Mouse (Mus musculus) CH12.LX (cell line): ENCODE data around the gene Pex14. TPM values are rescaled to one million over a fixed set of nuclear protein-coding genes. Genes with fewer than 3 reads are reported as not detected.

Source experiments
- DNase-seq: peaks from one replicate; pipeline ENCODE4 v3.0.0-alpha.2; 2013; ENCODE audit errors: extremely low read depth
- H3K27ac ChIP-seq: 2 replicates; pipeline ENCODE4 v1.5.1; 2012; ENCODE audit warnings: low read depth, mild to moderate bottlenecking, control low read depth, moderate library complexity; ENCODE audit not compliant: insufficient read depth
- H3K27me3 ChIP-seq: replicated peaks from 2 replicates; pipeline ENCODE3; 2012; ENCODE audit warnings: inconsistent platforms
- H3K36me3 ChIP-seq, 2 experiments: replicated peaks in 1 of 2; 2 replicates each; pipeline versions ENCODE3 to v1.6.1; 2012; ENCODE audit warnings: inconsistent platforms in 1 of 2, low read length in 1 of 2, mild to moderate bottlenecking in 1 of 2, mixed read lengths in 1 of 2, moderate library complexity in 1 of 2; ENCODE audit not compliant: control insufficient read depth in 1 of 2, insufficient read depth in 1 of 2
- H3K4me1 ChIP-seq, 2 experiments: 2 replicates each; pipeline ENCODE4 v1.6.1; 2012; ENCODE audit warnings: inconsistent platforms in 1 of 2, moderate library complexity in 1 of 2; ENCODE audit not compliant: insufficient read depth in 2 of 2, control insufficient read depth in 1 of 2
- H3K4me2 ChIP-seq: 2 replicates; pipeline ENCODE4 v1.6.1; 2012; ENCODE audit warnings: low read depth, mild to moderate bottlenecking, control low read depth; ENCODE audit not compliant: poor library complexity, insufficient read depth, severe bottlenecking
- H3K4me3 ChIP-seq, 3 experiments: fragments of 150-350 bp in 1 of 3; sonication (generic) in 1 of 3; replicated peaks in 1 of 3; 2 replicates each; pipeline versions ENCODE3 to v1.5.1; 2011 to 2012; ENCODE audit warnings: low read depth in 2 of 3, low read length in 2 of 3, mild to moderate bottlenecking in 2 of 3, moderate library complexity in 2 of 3, control low read depth in 1 of 3, improper control_type of control experiment in 1 of 3, inconsistent platforms in 1 of 3, mixed read lengths in 1 of 3; ENCODE audit not compliant: poor library complexity in 1 of 3
- H3K79me2 ChIP-seq: replicated peaks from 2 replicates; pipeline ENCODE4 v1.6.1; 2012; ENCODE audit warnings: mild to moderate bottlenecking, moderate library complexity; ENCODE audit not compliant: control insufficient read depth, poor library complexity, insufficient read depth, severe bottlenecking; ENCODE audit errors: extremely low read depth
- H3K9ac ChIP-seq: 2 replicates; pipeline ENCODE4 v1.6.1; 2012; ENCODE audit warnings: low read depth, mild to moderate bottlenecking, control low read depth, moderate library complexity; ENCODE audit not compliant: insufficient read depth
- H3K9me3 ChIP-seq: replicated peaks from 2 replicates; pipeline ENCODE3; 2012; ENCODE audit warnings: low read length, inconsistent platforms, mixed read lengths
- BHLHE40 ChIP-seq: IDR thresholded peaks from 2 replicates; pipeline ENCODE4 v1.6.1; 2011; ENCODE audit warnings: mild to moderate bottlenecking, low read depth, low read length, improper control_type of control experiment
- CHD2 ChIP-seq: IDR thresholded peaks from 2 replicates; pipeline ENCODE4 v1.6.1; 2011; ENCODE audit warnings: low read length, improper control_type of control experiment
- E2F4 ChIP-seq: IDR thresholded peaks from 2 replicates; pipeline ENCODE4 v1.6.1; 2011; ENCODE audit warnings: low read depth, low read length, improper control_type of control experiment; ENCODE audit not compliant: insufficient replicate concordance
- GABPA ChIP-seq: IDR thresholded peaks from 2 replicates; pipeline ENCODE4 v1.6.1; 2012; ENCODE audit warnings: low read depth, low read length, improper control_type of control experiment, inconsistent platforms; ENCODE audit not compliant: insufficient replicate concordance
- HCFC1 ChIP-seq: IDR thresholded peaks from 2 replicates; pipeline ENCODE4 v1.6.1; 2012; ENCODE audit warnings: low read depth, mild to moderate bottlenecking, inconsistent platforms, low read length, improper control_type of control experiment
- JUN ChIP-seq: IDR thresholded peaks from 2 replicates; pipeline ENCODE4 v1.6.1; 2011; ENCODE audit warnings: low read depth, mild to moderate bottlenecking, low read length, improper control_type of control experiment, moderate library complexity; ENCODE audit not compliant: insufficient read depth
- JUND ChIP-seq: conservative IDR thresholded peaks from 2 replicates; pipeline ENCODE4 v1.6.1; 2011; ENCODE audit warnings: low read depth, low read length, improper control_type of control experiment
- MAFK ChIP-seq: IDR thresholded peaks from 2 replicates; pipeline ENCODE4 v1.6.1; 2011; ENCODE audit warnings: low read length, improper control_type of control experiment; ENCODE audit not compliant: insufficient replicate concordance
- MAZ ChIP-seq: IDR thresholded peaks from 2 replicates; pipeline ENCODE4 v1.6.1; 2012; ENCODE audit warnings: low read depth, mild to moderate bottlenecking, inconsistent platforms, low read length, improper control_type of control experiment, moderate library complexity
- MXI1 ChIP-seq: IDR thresholded peaks from 2 replicates; pipeline ENCODE4 v1.6.1; 2011; ENCODE audit warnings: mild to moderate bottlenecking, low read depth, low read length, improper control_type of control experiment
- NELFE ChIP-seq: IDR thresholded peaks from 2 replicates; pipeline ENCODE4 v1.6.1; 2011; ENCODE audit warnings: low read depth, low read length, improper control_type of control experiment
- PAX5 ChIP-seq: IDR thresholded peaks from 2 replicates; pipeline ENCODE4 v1.6.1; 2012; ENCODE audit warnings: low read length, inconsistent platforms, mixed read lengths
- POLR2A ChIP-seq: IDR thresholded peaks from 2 replicates; pipeline ENCODE4 v1.6.1; 2011; ENCODE audit warnings: low read depth, mild to moderate bottlenecking, improper control_type of control experiment, low read length
- SIN3A ChIP-seq: IDR thresholded peaks from 2 replicates; pipeline ENCODE4 v1.6.1; 2012; ENCODE audit warnings: low read length, improper control_type of control experiment, inconsistent platforms
- TCF12 ChIP-seq: IDR thresholded peaks from 2 replicates; pipeline ENCODE4 v1.6.1; 2014; ENCODE audit warnings: low read depth, mild to moderate bottlenecking, inconsistent platforms, low read length, improper control_type of control experiment
- USF1 ChIP-seq: IDR thresholded peaks from 2 replicates; pipeline ENCODE4 v1.6.1; 2014; ENCODE audit warnings: low read depth, mild to moderate bottlenecking, inconsistent platforms, low read length, improper control_type of control experiment
- ZKSCAN1 ChIP-seq: IDR thresholded peaks from 2 replicates; pipeline ENCODE4 v1.6.1; 2012; ENCODE audit warnings: low read depth, inconsistent platforms, low read length, improper control_type of control experiment, borderline replicate concordance
- ZNF384 ChIP-seq: IDR thresholded peaks from 2 replicates; pipeline ENCODE4 v1.6.1; 2012; ENCODE audit warnings: low read depth, low read length, improper control_type of control experiment, inconsistent platforms
- dilution Hi-C: fragments of 300-500 bp; cut with MboI; formaldehyde crosslinking; loops from 2 replicates; pipeline ENCODE4 v1.14.3; 2020; ENCODE audit warnings: low sequenced_read_pairs; ENCODE audit not compliant: extremely low pct_unique_long_range_greater_than_20kb, extremely low pct_ligation_motif_present
- in situ Hi-C: fragments of 300-500 bp; cut with MboI; formaldehyde crosslinking; loops from 3 replicates; pipeline ENCODE4 v1.14.3; 2019; ENCODE audit warnings: low sequenced_read_pairs, low pct_ligation_motif_present, low pct_unique_long_range_greater_than_20kb, mixed read lengths
- polyA plus RNA-seq: library from polyadenylated mRNA; unstranded; fragments of >175 nt; gene quantifications from 2 replicates; pipeline ENCODE4 v1.2.1, GENCODE M21; 2012; ENCODE audit warnings: low read depth; ENCODE audit not compliant: insufficient read length
- total RNA-seq, 2 experiments: library from RNA; depleted of rRNA; stranded (reverse); fragments of 300-350 nt in 1 of 2; fragments of >200 nt in 1 of 2; gene quantifications; 2 replicates each; pipeline ENCODE4 v1.2.3; 2012 to 2014

Pex14 gene
- total and polyA plus RNA-seq, 3 experiments = 48.5 to 67.7 (median 63.6) TPM

- TF ChIP-seq ZNF384 = no peak
- no peak for TF ChIP-seq PAX5
- in situ Hi-C loops = no loop called here
- peaks cover 56 to 99% of the 10 kb centered on the region in 2 experiments for H3K36me3 ChIP-seq
Observed at GRCm38 (mm10) chr4:148962096-148962495, 137.6 kb downstream of the Pex14 start.

GRCm38 (mm10) chr4:148961081-148961480 is 138.6 kb downstream of the Pex14 start:
- Histone ChIP-seq H3K4me1 (no peaks in the 10 kb centered on the region), H3K79me2 (no peaks in the 10 kb centered on the region), H3K9ac (no peak overlapping the region), H3K4me3 (no peak overlapping the region), H3K4me2 (no peak overlapping the region), H3K27me3 (no peaks in the 10 kb centered on the region), H3K27ac (no peak overlapping the region), H3K9me3 (no peaks in the 10 kb centered on the region), H3K36me3 (peaks cover 48 to 99% of the 10 kb centered on the region in 2 experiments)
- TF ChIP-seq USF1 = no peak
- TF ChIP-seq BHLHE40 = no peak
- no peak for TF ChIP-seq SIN3A
- TF ChIP-seq MXI1 = no peak
- no peak for TF ChIP-seq CHD2
- TF ChIP-seq POLR2A = no peak
- TF ChIP-seq JUN = no peak
- no peak for TF ChIP-seq MAFK
- TF ChIP-seq GABPA = no peak
- TF ChIP-seq NELFE = no peak
- TF ChIP-seq HCFC1 = no peak
- no peak for TF ChIP-seq ZKSCAN1
- TF ChIP-seq TCF12 = no peak
- no peak for TF ChIP-seq JUND
- no peak for TF ChIP-seq ZNF384
- no peak for TF ChIP-seq MAZ
- no peak for TF ChIP-seq E2F4
- in situ Hi-C loops = no loop called here
- no peak for DNase-seq
- dilution Hi-C loops = no loop called here

More at GRCm38 (mm10) chr4:148962096-148962495, 137.6 kb downstream of the Pex14 start:
- Histone ChIP-seq H3K27ac (no peak overlapping the region), H3K4me1 (no peaks in the 10 kb centered on the region), H3K4me3 (no peak overlapping the region), H3K4me2 (no peak overlapping the region), H3K9ac (no peak overlapping the region), H3K27me3 (no peaks in the 10 kb centered on the region), H3K79me2 (no peaks in the 10 kb centered on the region), H3K9me3 (no peaks in the 10 kb centered on the region)
- dilution Hi-C loops = no loop called here
- DNase-seq = no peak
